Mouse (Mus musculus) urinary bladder, postnatal 10 days (tissue): ENCODE data around the gene Gtf2i.
"Not testable (repeated sequence)": the region's sequence is repeated elsewhere in the genome, so short reads cannot be mapped to it uniquely, and the experiment has no call there.

Source experiments
- DNase-seq: peaks from one replicate; pipeline ENCODE4 v3.0.0; 2022; ENCODE audit warnings: low spot score

Gtf2i gene

DNA sequence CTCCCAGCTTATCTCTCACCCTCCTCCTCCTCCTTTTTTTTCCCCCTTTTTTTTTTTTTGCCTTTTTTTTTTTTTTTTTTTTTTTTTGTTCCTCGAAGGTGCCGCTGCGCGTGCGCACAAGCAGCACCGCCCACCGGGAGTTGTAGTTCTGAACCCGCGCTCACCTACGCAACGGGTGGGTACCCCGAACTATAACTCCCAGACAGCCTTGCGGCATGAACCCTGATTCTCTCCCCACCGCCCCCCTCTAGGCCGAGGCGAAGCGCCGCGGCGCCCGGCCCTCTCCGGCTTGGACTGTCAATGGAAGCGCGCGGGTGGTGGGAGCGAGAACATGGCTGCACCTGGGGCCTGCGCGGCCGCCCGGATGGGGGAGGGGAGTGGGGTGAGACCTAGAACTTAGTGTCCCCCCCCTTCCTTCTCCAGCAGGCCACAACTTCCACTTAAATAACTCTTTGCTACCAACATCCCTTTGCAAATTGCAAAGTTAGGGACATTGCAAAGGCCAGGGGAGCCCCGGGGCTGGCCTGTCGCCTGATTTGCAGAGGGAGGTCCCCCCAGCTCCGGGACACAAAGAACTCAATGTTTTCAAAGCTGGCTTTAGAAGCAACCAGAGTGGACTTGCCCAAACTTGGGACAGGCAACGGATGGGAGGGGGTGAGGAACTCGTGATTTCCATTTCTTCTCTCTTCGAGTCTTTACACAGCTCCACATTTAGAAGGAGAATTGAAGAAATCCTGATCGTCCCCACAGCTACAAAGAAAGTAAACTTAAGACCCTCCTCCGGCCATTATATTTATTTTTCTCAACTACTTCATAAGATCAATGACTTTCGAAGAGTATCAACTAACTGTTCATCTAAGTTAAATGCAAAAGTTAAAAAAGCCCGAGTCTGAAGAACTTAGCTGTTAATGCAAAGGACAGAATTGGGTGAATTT, at the start of gene Gtf2i:
Gtf2i (minus strand) TSS at position 73 of the 935 bp plus-strand sequence.
- DNase-seq, result peak; percentile 74

DNA sequence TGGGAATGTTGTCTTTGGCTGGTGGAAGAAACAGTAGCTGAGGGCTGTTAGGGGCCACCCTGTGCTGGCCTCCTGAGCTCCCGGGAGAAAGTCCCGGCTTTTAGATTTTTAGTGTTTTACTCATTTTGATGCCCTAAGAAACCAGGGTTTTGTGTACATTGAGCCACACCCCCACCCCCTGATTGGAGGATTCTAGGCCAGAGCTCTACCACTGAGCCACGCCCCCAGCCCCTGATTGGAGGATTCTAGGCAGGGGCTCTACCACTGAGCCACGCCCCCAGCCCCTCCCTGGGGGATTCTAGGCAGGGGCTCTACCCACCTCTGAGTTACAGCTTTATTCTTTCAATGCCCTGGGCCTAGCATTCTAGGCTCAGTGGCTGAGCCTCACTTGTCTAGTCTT, 44.5 kb upstream of the Gtf2i start:
- DNase-seq, result no peak

DNA sequence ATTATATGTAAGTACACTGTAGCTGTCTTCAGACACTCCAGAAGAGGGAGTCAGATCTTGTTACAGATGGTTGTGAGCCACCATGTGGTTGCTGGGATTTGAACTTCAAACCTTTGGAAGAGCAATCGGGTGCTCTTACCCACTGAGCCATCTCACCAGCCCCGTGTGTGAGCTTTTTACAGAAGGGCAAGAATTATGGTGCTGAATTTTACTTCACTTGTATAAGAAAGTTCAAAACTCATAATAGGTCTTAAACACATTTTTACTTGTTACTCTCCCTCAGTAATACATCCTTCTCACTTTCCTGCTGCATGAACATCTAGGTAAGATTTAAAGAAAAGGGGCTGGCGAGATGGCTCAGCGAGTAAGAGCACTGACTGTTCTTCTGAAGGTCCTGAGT, 40.8 kb upstream of the Gtf2i start:
- DNase-seq, result not testable (repeated sequence)

DNA sequence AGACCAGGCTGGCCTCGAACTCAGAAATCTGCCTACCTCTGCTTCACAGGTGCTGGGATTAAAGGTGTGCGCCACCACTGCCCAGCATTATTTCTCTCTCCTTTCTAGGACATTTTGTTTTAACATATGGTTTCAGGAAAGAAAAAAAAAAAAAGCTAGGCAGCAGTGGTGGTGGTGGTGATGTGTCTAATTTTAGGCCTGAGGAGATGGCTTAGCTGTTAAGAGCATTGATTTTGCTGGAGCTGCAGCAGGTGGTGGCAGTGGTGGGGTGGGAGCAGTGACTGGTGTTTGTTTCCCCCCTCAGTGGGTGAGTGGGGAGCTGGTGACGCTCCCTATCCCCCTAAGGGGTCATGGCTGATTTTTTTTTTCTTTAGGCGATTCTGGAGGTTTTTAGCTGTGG, 38.6 kb upstream of the Gtf2i start:
- DNase-seq, result no peak

DNA sequence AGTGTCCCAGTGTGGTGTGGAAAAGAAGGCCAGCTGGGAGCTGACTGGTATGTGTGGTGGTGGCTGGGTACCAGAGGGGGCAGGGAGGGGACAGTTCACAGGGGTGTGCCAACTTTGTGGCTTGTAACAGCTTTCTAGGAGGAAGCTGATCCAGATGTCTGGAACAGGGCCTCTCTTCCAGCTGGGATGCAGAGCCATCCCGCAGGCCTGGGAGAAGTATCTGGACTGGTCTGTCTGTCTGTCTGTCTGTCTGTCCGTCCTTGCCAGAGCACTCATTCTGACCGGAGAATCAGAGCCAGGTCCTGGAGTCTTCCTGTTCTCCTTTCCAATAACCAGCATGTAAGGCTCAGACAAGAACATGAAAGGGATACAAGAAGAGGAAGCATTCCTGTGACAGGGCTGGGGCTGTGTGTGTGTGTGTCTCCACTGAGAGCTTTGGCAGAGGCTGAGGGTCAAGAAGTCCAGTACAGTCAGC, 38.0 kb upstream of the Gtf2i start:
- no peak for DNase-seq

DNA sequence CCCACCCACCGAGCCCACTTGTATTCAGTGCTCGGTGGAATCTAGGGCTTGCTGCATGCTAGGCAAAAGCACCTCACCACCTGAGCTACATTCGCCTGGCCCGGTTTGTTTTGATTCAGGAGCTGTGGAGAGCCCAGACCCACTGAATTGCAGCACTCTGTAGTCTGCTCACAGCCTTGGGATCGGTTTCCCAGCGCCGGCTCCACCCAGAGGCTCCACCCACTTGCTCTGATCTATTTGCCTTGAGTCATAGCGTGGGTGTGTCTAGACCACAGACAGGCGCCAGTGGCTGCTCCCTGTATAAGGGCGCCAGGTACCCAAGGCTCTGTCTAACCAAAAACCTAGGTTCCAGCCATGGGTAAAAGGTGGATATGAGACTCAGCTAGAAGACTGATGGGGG, 36.1 kb upstream of the Gtf2i start:
- DNase-seq, result no peak

DNA sequence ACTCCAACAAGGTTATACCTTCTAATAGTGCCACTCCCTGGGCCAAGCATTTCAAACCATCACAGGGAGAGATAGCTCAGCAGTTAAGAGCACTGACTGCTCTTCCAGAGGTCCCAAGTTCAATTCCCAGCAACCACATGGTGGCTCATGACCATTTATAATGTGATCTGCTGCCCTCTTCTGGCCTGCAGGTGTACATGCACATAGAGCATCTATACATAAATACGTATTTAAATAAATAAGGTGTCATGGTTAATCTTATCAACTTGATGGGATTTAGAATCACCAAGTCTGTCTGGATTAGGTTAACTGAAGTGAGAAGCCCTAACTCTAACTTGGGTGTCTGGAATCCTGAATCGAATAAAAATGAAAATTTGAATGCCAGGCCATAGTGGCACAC, 32.5 kb upstream of the Gtf2i start:
- DNase-seq, result no peak

DNA sequence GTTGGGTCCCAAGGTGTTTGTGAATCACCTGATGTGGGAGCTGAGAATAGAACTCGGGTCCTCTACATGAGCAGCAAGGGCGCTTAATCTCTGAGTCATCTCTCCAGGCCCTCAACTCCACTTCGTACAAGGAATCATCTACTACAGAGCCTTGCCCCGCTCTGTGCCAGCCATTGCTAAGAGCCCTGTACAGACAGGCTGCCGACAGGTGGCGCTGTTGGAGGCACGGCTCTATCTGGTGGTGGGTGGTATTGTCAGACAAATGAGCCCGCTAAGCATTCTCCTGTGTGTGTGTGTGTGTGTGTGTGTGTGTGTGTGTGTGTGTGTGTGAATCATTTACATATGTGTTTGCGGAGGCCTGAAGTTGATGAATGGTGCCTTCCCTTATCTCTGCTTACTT, 30.9 kb upstream of the Gtf2i start:
- DNase-seq, result no peak

DNA sequence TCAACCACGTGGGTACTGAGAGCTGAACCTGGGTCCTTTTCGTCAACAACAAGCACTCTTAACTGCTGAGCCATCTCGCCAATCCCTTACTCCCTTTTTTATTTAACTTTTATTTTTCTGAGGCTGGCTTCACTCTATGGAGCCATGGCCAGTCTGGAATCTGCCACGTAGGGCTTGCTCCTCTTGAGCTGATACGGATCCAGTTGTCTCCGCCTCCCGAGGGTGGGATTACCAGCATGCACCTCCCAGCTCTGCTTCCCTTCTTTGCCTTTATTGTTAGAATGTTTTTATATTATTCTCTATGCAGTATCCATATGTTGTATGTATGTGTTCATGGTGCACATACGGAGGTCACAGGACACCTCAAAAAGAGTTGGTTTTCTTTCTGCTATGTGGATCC, 29.5 kb upstream of the Gtf2i start:
- DNase-seq, result no peak

DNA sequence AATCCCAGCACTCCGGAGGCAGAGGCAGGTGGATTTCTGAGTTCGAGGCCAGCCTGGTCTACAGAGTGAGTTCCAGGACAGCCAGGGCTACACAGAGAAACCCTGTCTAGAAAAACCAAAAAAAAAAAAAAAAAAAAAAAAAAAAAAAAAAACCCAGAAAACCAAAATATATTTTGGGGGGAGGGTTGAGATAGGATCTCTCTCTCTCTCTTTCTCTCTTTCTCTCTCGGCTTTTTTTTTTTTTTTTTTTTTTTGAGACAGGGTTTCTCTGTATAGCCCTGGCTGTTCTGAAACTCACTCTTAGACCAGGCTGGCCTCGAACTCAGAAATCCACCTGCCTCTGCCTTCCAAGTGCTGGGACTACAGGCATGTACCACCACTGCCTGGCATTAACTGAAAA, 29.0 kb upstream of the Gtf2i start:
- DNase-seq, result not testable (repeated sequence)

DNA sequence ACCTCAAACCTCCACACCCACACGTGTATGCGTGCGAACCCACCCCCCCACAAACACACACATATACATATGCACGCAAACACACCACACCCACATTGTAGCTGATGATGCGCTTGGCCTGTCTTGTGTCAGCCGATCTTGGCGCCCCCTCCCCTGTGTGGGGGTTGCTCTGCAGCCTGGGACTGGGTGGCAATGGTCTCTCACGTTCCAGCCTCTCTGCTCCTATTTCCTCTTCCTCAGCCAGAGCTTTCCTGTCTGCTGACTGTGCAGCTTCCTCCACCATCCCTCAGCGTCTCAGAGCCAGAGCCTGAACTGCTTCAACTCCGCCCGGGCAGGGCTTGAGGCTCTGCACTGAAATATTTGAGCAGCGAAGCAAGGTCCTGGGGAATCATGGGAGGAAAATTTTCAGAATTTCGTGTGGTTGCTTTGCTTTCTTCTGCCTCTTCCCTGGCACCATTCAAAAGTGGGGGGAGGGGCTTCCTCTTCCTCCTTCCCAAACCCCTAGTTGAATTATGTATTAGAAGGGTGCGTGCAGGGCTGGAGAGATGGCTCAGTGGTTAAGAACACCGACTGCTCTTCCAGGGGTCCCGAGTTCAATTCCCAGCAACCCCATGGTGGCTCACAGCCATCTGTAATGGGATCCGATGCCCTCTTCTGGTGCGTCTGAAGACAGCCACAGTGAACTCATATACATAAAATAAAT, 28.1 kb upstream of the Gtf2i start:
- DNase-seq, result no peak

DNA sequence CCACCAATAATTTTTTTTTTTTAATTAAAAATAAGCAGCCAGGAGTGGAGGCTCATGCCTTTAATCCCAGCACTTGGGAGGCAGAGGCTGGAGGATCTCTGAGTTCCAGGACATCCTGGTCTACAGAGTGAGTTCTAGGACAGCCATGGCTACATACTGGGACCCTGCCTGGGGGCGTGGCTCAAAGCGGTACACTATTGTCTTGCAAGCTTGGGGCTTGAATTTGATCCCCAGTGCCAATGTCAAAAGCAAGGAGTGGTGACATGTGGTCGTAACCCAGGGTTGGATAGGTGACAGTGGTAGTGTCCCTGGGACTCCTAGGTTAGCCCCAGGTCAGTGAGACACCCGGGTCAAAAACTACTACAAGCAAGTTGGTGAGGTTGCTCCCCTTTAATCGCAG, 27.2 kb upstream of the Gtf2i start:
- no peak for DNase-seq

DNA sequence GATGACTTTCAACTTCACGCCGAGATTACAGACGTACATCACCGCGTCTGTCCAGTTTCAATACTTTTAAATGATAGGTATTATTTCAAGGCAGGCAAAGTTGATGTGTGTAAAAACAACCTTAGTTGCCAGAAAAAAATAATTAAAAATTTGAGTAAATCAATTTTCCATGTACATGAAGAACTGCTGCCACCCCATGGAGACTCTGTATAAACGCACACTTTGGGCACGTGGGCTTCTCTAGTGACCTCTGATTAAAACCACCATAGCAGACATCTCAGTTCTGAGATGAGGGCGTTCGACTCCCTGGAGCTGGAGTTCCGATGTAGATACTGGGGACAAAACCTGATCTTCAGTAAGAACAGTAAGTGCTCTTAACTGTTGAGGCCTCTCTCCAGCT, 26.8 kb upstream of the Gtf2i start:
- DNase-seq, result no peak

DNA sequence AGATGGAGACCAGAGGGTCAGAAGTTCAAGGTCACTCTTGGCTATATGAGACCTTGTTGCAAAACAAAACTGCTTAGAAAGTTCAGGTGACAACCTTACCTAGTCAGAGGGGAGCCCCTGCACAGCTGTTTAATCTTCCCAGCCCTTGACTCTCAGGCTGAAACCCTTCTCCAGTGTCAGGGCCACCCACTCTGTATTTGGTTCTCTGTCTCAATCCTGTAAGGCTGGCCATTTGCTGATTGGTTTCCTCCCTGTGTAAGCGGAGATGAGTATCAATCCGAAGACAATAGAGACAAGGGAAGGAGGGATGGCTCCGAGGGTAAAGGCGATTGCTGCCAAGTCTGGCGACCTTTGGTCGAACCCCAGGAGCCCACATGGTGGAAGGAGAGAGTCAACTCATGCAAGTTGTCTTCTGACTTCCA, 25.6 kb upstream of the Gtf2i start:
- no peak for DNase-seq

DNA sequence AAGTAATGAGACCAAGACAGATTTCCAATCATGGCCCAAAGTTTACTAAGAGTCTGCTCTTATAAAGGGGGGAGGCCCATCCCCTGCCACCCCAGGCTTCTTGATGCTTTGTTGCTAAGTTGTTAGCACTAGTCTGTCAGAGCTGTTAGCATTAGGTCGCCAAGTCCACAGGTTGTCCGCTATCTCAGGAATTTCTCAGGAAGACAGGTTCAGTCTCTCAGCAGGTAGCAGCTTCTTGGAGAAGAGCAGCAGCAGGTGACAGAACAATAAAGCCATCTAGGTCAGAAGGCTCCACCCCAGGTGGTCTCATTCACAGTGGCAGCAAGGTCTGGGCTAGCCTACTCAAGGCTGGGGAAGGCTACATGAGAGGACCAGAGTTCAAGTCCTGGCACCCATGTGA, 22.5 kb upstream of the Gtf2i start:
- DNase-seq, result not testable (repeated sequence)

DNA sequence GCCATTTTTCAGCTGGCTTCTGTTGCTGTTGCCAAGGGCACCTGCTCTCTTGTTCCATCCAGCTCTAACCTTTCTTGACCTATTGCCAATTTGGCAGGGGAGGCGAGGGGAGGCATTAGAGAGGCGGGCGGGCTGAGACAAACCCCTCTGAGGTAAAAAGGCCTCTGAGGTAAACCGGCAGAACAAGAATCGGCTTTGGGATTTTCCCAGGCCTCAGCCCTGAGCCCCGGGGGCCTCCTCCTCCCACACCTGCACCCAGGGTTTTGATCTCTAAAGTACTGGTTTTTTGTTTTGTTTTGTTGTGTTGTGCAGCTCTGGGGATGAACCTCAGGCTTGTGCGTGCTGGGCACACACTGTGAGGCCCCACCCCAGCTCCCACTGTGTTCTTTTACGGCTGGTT, 18.2 kb upstream of the Gtf2i start:
- DNase-seq, result no peak

DNA sequence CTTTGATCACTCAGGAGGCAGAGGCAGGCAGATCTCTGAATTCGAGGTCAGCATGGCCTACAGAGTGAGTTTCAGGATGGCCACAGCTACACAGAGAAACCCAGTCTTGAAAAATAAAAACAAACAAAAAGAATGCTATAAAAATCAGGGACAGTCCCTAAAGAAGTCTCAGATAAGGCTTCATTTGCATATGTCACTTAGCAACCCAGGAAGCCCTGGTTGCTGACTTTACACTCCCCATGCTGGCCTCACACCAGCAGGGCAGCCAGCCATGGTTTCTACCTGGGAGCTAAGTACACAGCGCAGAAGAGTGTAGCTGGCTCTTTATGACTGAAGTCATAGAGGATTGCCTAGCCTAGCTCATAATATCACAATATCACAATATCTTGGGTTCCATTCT, 15.5 kb upstream of the Gtf2i start:
- no peak for DNase-seq

DNA sequence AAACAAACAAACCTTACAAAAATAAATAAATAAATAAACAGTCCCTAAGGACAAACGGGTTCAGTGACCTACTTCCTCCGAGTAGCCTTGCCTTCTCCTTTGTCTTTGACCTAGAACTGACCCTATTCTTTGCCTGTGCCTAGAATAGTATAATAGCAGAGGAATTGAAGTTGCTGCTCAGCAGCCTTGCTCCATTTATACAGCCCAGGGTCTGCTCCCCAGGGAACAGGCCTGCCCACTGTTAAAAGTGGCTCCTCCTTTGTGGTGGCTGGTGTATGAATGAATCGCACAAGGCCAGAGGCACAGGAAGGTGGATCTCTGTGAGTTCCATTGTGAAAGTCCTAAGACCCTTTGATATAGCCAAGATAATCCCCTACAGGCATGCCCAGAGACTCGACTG, 14.8 kb upstream of the Gtf2i start:
- no peak for DNase-seq

DNA sequence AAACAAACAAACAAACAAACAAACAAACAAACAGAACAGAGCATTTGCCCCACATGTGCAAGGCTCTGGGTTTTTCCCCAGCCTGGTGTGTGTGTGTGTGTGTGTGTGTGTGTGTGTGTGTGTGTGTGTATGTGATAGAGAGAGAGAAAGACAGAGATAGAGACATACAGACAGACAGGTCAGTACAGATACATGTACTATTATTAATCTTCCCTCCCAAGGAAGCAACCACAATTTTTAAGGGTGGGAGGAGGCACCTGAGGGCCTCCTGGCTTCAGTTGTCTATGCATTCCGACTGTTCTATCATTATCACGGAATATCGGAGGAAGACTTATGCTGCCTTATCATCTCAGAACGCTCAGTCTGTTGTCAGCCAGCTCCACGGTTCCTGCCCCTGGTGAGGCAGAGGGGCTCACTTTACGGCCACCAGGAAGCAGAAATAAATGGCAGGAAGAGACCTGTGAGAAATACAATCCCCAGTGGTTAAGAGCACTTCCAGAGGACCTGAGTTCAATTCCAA, 14.0 kb upstream of the Gtf2i start:
- no peak for DNase-seq

DNA sequence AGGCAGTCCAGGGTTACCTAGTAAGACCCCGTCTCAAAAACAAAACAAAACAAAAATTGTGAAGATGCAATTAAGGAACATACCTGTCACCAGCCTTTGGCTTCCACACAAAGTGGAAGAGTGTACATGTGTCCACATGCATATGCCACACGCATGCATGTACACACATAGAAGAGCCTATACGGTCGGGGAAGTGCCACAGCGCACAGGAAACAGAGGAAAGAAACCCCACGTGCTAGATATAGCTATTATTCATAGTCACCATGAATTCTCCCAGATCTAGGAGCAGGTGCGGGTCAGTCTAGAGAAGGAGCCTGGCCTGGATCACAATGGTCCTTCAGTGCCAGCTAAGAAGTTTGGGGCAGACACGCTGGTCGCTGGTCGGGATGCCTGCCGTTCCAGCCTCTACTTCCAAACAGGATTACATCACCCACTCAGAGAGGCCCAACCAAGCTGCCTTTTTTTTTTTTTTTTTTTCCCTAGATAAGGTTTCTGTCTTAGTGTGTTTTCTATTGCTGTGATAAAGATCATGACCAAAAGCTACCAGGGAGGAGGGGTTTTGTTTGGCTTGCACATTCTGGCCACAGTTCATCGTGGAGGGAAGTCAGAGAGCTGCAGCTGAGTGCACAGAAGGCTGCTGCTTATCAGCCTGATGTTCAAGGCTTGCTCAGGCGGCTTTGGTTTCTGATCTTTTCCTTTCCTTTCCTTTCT, 11.5 kb upstream of the Gtf2i start:
- no peak for DNase-seq

DNA sequence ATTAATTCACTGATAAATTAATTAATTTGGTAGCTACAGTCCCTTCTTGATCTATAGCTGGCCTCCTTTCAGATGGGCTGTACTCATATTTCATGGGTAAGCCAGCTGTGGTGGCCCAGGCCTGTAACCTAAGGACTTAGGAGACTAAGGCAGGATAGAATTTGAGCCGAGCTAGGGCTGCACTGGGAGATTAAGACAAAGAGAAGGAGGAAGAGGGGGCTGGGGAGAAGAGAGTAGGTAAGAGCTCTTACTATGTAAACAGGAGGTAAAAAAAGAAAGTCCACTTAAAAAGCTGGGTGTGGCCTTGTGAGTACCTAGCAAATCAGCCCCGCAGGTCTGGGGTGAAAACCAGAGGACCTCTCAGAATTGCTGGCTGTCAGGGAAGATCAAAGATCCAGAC, 9.3 kb upstream of the Gtf2i start:
- no peak for DNase-seq

DNA sequence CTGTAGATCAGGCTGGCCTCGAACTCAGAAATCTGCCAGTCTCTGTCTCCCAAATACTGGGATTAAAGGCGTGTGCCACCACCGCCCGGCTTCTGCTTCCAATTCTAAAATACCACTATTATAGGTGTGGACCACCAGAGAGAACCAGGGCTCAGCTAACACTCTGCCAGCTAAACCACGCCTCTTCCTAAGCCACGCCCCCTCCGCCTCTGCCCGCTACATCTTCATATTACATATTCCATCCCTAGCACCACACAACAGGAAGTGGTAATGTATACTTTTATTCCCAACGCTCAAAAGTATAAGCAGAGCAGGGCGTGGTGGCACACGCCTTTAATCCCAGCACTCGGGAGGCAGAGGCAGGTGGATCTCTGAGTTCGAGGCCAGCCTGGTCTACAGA, 8.8 kb upstream of the Gtf2i start:
- DNase-seq, result no peak
